Mouse (Mus musculus) MEL (cell line): ENCODE measurements around the gene U2af2. TPM values are rescaled to one million over a fixed set of nuclear protein-coding genes. Genes with fewer than 3 reads are reported as not detected.
"Not testable (repeated sequence)": the region's sequence is repeated elsewhere in the genome, so short reads cannot be mapped to it uniquely, and the experiment has no call there.

Experiments used
- DNase-seq: peaks from one replicate; pipeline ENCODE4 v3.0.0; 2011; ENCODE audit warnings: low read depth, low spot score
- H3K27ac ChIP-seq: 2 replicates; pipeline ENCODE4 v1.5.1; 2012; ENCODE audit warnings: low read depth, mild to moderate bottlenecking, control low read depth, low read length, moderate library complexity; ENCODE audit not compliant: control insufficient read depth
- H3K27me3 ChIP-seq, 2 experiments: fragments of 150-350 bp in 1 of 2; sonication (generic) in 1 of 2; 2 replicates each; pipeline ENCODE4 v1.6.1; 2012; ENCODE audit warnings: low read length in 2 of 2, mild to moderate bottlenecking in 2 of 2, improper control_type of control experiment in 1 of 2, moderate library complexity in 1 of 2; ENCODE audit not compliant: insufficient read depth in 2 of 2, control insufficient read depth in 1 of 2
- H3K36me3 ChIP-seq, 2 experiments: 2 replicates each; pipeline ENCODE4 v1.6.1; 2012 to 2014; ENCODE audit warnings: low read length in 2 of 2, improper control_type of control experiment in 1 of 2, inconsistent platforms in 1 of 2, mild to moderate bottlenecking in 1 of 2; ENCODE audit not compliant: insufficient read depth in 2 of 2, control insufficient read depth in 1 of 2
- H3K4me1 ChIP-seq, 2 experiments: fragments of 150-350 bp in 1 of 2; sonication (generic) in 1 of 2; 2 replicates each; pipeline ENCODE4 v1.6.1; 2012; ENCODE audit warnings: low read length in 2 of 2, improper control_type of control experiment in 1 of 2, mild to moderate bottlenecking in 1 of 2; ENCODE audit not compliant: insufficient read depth in 2 of 2, control insufficient read depth in 1 of 2
- H3K4me3 ChIP-seq, 2 experiments: fragments of 150-350 bp in 1 of 2; sonication (generic) in 1 of 2; 2 replicates each; pipeline ENCODE4 v1.5.1; 2012; ENCODE audit warnings: low read depth in 2 of 2, low read length in 2 of 2, mild to moderate bottlenecking in 2 of 2, moderate library complexity in 2 of 2, control low read depth in 1 of 2, improper control_type of control experiment in 1 of 2; ENCODE audit not compliant: control insufficient read depth in 1 of 2, insufficient read depth in 1 of 2
- H3K79me2 ChIP-seq: 2 replicates; pipeline ENCODE4 v1.6.1; 2012; ENCODE audit warnings: mild to moderate bottlenecking, low read length, moderate library complexity; ENCODE audit not compliant: control insufficient read depth, poor library complexity, insufficient read depth
- H3K9ac ChIP-seq: 2 replicates; pipeline ENCODE4 v1.6.1; 2012; ENCODE audit warnings: low read depth, mild to moderate bottlenecking, control low read depth, low read length, moderate library complexity; ENCODE audit not compliant: control insufficient read depth, poor library complexity, severe bottlenecking
- H3K9me3 ChIP-seq: fragments of 150-350 bp; sonication (generic); replicated peaks from 2 replicates; pipeline ENCODE4 v1.6.1; 2012; ENCODE audit warnings: mild to moderate bottlenecking, low read length, improper control_type of control experiment, moderate library complexity; ENCODE audit not compliant: insufficient read depth
- BHLHE40 ChIP-seq: IDR thresholded peaks from 2 replicates; pipeline ENCODE4 v1.6.1; 2012; ENCODE audit warnings: low read depth, mild to moderate bottlenecking, inconsistent platforms, low read length, improper control_type of control experiment, borderline replicate concordance
- CHD1 ChIP-seq: IDR thresholded peaks from 2 replicates; pipeline ENCODE4 v1.6.1; 2012; ENCODE audit warnings: low read depth, mild to moderate bottlenecking, inconsistent platforms, low read length, improper control_type of control experiment
- CTCF ChIP-seq, 3 experiments: IDR thresholded peaks in 2 of 3; conservative IDR thresholded peaks in 1 of 3; 2 replicates each; pipeline ENCODE4 v1.5.1; 2011 to 2012; ENCODE audit warnings: low read length in 3 of 3, low read depth in 2 of 3, mild to moderate bottlenecking in 2 of 3, improper control_type of control experiment in 1 of 3, inconsistent platforms in 1 of 3, mixed read lengths in 1 of 3, moderate library complexity in 1 of 3; ENCODE audit not compliant: control insufficient read depth in 1 of 3, insufficient read depth in 1 of 3, poor library complexity in 1 of 3, severe bottlenecking in 1 of 3
- E2F4 ChIP-seq: IDR thresholded peaks from 2 replicates; pipeline ENCODE4 v1.6.1; 2011; ENCODE audit warnings: low read depth, low read length, improper control_type of control experiment, borderline replicate concordance
- ELF1 ChIP-seq: IDR thresholded peaks from 2 replicates; pipeline ENCODE4 v1.6.1; 2014; ENCODE audit warnings: low read depth, mild to moderate bottlenecking, inconsistent platforms, low read length, improper control_type of control experiment, moderate library complexity
- EP300 ChIP-seq, 2 experiments: IDR thresholded peaks; 2 replicates each; pipeline ENCODE4 v1.6.1; 2011; ENCODE audit warnings: improper control_type of control experiment in 2 of 2, low read length in 2 of 2, low read depth in 1 of 2, mild to moderate bottlenecking in 1 of 2
- GATA1 ChIP-seq: IDR thresholded peaks from 2 replicates; pipeline ENCODE4 v1.6.1; 2011; ENCODE audit warnings: low read depth, low read length, improper control_type of control experiment
- HCFC1 ChIP-seq: IDR thresholded peaks from 2 replicates; pipeline ENCODE4 v1.6.1; 2012; ENCODE audit warnings: low read depth, mild to moderate bottlenecking, inconsistent platforms, low read length, improper control_type of control experiment, moderate library complexity
- KAT2A ChIP-seq: conservative IDR thresholded peaks from 2 replicates; pipeline ENCODE4 v1.6.1; 2012; ENCODE audit warnings: low read depth, low read length, improper control_type of control experiment, inconsistent platforms
- MAFK ChIP-seq: IDR thresholded peaks from 2 replicates; pipeline ENCODE4 v1.6.1; 2011; ENCODE audit warnings: low read depth, mild to moderate bottlenecking, low read length, improper control_type of control experiment, borderline replicate concordance
- MAX ChIP-seq: IDR thresholded peaks from 2 replicates; pipeline ENCODE4 v1.6.1; 2011; ENCODE audit warnings: low read length, improper control_type of control experiment
- MAZ ChIP-seq: IDR thresholded peaks from 2 replicates; pipeline ENCODE4 v1.6.1; 2012; ENCODE audit warnings: low read depth, mild to moderate bottlenecking, inconsistent platforms, low read length, improper control_type of control experiment
- MXI1 ChIP-seq: IDR thresholded peaks from 2 replicates; pipeline ENCODE4 v1.6.1; 2011; ENCODE audit warnings: mild to moderate bottlenecking, low read depth, low read length, improper control_type of control experiment
- MYC ChIP-seq: IDR thresholded peaks from 2 replicates; pipeline ENCODE4 v1.6.1; 2011; ENCODE audit warnings: low read depth, mild to moderate bottlenecking, low read length, improper control_type of control experiment, moderate library complexity
- NELFE ChIP-seq: IDR thresholded peaks from 2 replicates; pipeline ENCODE4 v1.6.1; 2011; ENCODE audit warnings: low read depth, low read length, improper control_type of control experiment
- POLR2A ChIP-seq, 2 experiments: IDR thresholded peaks; 2 replicates each; pipeline ENCODE4 v1.6.1; 2011 to 2012; ENCODE audit warnings: low read length in 2 of 2, mild to moderate bottlenecking in 2 of 2, control low read depth in 1 of 2, improper control_type of control experiment in 1 of 2, low read depth in 1 of 2, moderate library complexity in 1 of 2; ENCODE audit not compliant: control insufficient read depth in 1 of 2, insufficient read depth in 1 of 2, poor library complexity in 1 of 2
- POLR2AphosphoS2 ChIP-seq: IDR thresholded peaks from 2 replicates; pipeline ENCODE4 v1.6.1; 2011; ENCODE audit warnings: low read length, improper control_type of control experiment
- RAD21 ChIP-seq: IDR thresholded peaks from 2 replicates; pipeline ENCODE4 v1.6.1; 2011; ENCODE audit warnings: mild to moderate bottlenecking, low read depth, low read length, improper control_type of control experiment
- SIN3A ChIP-seq: IDR thresholded peaks from 2 replicates; pipeline ENCODE4 v1.6.1; 2012; ENCODE audit warnings: low read length, improper control_type of control experiment, inconsistent platforms
- SMC3 ChIP-seq: IDR thresholded peaks from 2 replicates; pipeline ENCODE4 v1.6.1; 2011; ENCODE audit warnings: low read depth, low read length, improper control_type of control experiment
- TBP ChIP-seq: IDR thresholded peaks from 2 replicates; pipeline ENCODE4 v1.8.0; 2011; ENCODE audit warnings: low read depth, low read length, improper control_type of control experiment
- UBTF ChIP-seq: IDR thresholded peaks from 2 replicates; pipeline ENCODE4 v1.6.1; 2012; ENCODE audit warnings: low read depth, mild to moderate bottlenecking, inconsistent platforms, low read length, improper control_type of control experiment, moderate library complexity, borderline replicate concordance; ENCODE audit not compliant: insufficient read depth
- USF1 ChIP-seq: IDR thresholded peaks from 2 replicates; pipeline ENCODE4 v1.6.1; 2014; ENCODE audit warnings: low read depth, mild to moderate bottlenecking, inconsistent platforms, low read length, improper control_type of control experiment, moderate library complexity
- ZC3H11A ChIP-seq: IDR thresholded peaks from 2 replicates; pipeline ENCODE4 v1.6.1; 2012; ENCODE audit warnings: low read depth, mild to moderate bottlenecking, inconsistent platforms, low read length, improper control_type of control experiment
- ZMIZ1 ChIP-seq: IDR thresholded peaks from 2 replicates; pipeline ENCODE4 v1.6.1; 2012; ENCODE audit warnings: low read depth, mild to moderate bottlenecking, inconsistent platforms, low read length, improper control_type of control experiment, moderate library complexity
- polyA plus RNA-seq, 2 experiments: library from polyadenylated mRNA; stranded (reverse) in 1 of 2; unstranded in 1 of 2; fragments of >175 nt in 1 of 2; fragments of >200 nt in 1 of 2; gene quantifications; 2 replicates each; pipeline versions ENCODE4 v1.2.1 to v1.2.4; 2012; ENCODE audit warnings: low replicate concordance in 2 of 2, low read depth in 1 of 2; ENCODE audit not compliant: insufficient read length in 2 of 2, insufficient read depth in 1 of 2, missing spikeins in 1 of 2
- total RNA-seq: library from RNA; depleted of rRNA; stranded (reverse); fragments of 300-350 nt; gene quantifications from 2 replicates; pipeline ENCODE4 v1.2.3, GENCODE M21; 2012

The U2af2 gene
- total and polyA plus RNA-seq, 3 experiments: 311 to 491 (median 477) TPM

DNA sequence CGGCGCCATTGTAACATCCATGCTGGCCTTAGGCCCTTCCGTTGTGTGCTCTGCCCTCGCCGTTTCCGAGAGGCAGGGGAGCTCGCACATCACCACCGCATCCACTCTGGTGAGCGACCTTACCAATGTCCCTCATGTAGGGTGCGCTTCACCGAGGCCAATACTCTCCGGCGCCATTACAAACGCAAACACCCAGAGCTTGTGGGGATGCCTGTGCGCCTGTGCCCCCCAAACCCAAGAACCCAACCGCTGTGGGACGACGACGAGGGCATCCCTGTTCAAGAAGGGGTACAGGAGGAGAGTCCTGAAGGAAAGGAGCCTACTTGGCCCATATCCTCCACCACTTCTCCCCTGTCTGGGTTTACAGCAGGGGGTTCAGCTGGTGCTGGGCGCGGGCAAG, 44.0 kb upstream of the U2af2 start:
- H3K4me3 ChIP-seq: no peak overlapping the region
- H3K79me2 ChIP-seq: peaks cover 23% of the 10 kb centered on the region
- H3K36me3 ChIP-seq: peaks cover 0 to 35% of the 10 kb centered on the region in 2 experiments; a peak in 3 of 4 replicates
- H3K9ac ChIP-seq: no peak overlapping the region
- no peaks in the 10 kb centered on the region for H3K27me3 ChIP-seq
- DNase-seq: no peak
- H3K9me3 ChIP-seq: no peaks in the 10 kb centered on the region
- H3K27ac ChIP-seq: no peak overlapping the region
- no peak for TF ChIP-seq ZC3H11A
- TF ChIP-seq USF1: no peak
- TF ChIP-seq GATA1: no peak
- TF ChIP-seq POLR2A (IDR thresholded peaks at IDR 0.05; ENCODE audit: control insufficient read depth in 1 of 2, insufficient read depth in 1 of 2, low read depth in 1 of 2, low read length in 2 of 2, poor library complexity in 1 of 2): no peak
- no peak for TF ChIP-seq MAX
- H3K4me1 ChIP-seq: peaks cover 7 to 32% of the 10 kb centered on the region in 2 experiments; a peak in 3 of 4 replicates

DNA sequence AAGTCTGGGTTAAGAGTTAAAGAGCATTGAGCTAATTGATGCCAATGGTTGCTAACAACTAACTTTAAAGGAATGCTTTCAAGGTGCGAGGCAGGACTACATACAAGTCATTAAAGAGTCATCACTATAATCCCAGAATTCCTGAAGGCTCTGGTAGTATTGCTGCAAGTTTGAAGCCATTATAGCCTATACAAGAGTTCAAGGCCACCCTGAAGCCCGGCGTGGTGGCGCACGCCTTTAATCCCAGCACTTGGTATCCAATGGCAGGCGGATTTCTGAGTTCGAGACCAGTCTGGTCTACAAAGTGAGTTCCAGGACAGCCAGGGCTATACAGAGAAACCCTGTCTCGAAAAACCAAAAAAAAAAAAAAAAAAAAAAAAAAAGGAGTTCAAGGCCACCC, 42.4 kb upstream of the U2af2 start:
- Histone ChIP-seq H3K9ac (peak overlapping the region; percentile 98), H3K4me1 (peaks cover 7 to 35% of the 10 kb centered on the region in 2 experiments; a peak in 3 of 4 replicates), H3K4me3 (peak overlapping the region; percentile 18 to 93), H3K79me2 (peaks cover 23% of the 10 kb centered on the region), H3K36me3 (peaks cover 0 to 36% of the 10 kb centered on the region in 2 experiments; a peak in 3 of 4 replicates), H3K27ac (peak overlapping the region; percentile 96)
- not testable (repeated sequence) for H3K27me3 ChIP-seq, H3K9me3 ChIP-seq
- peak; percentile 47 for DNase-seq

DNA sequence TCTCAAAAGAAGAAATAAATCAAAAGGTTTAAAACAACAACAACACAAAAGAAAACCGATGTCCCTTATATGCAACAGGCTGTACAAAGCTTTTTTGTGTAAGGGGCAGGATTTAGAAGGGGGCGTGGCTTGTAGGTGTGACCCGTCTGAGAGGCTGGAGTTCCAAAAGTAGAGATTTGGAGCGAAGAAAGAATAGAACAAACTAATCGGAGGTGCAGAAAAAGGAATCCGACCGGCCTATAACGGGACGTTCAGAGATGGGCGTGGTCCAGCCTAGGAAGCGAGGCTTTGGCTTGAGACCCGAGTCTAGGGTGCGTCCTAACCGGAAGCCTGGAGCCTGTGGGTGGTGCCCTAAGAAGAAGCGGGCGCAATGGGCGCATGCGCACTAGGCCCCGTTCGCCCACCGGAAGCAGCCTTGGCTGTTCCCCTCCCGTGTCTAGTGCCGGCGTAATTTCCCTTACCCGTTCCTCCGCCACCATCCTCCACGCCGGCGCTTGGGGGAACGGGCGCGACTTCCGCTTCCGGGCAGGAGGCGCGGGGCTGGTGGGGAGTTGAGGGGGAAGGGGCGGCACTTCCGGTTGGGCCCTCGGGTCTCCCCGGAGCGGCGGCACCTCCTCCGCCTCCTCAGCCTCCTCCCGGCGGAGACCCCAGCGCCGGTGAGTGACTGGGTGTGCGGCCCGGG, 41.8 kb upstream of the U2af2 start, which contains the start of the genes Zfp865 and Ccdc106:
Gene Zfp865 (plus strand): TSS at position 377 of the 682 bp plus-strand sequence.
Gene Ccdc106 (plus strand): TSS at position 554 of the 682 bp plus-strand sequence.
- H3K36me3 ChIP-seq: peaks cover 0 to 36% of the 10 kb centered on the region in 2 experiments; a peak in 3 of 4 replicates
- H3K4me1 ChIP-seq: peaks cover 7 to 35% of the 10 kb centered on the region in 2 experiments; a peak in 3 of 4 replicates
- H3K4me3 ChIP-seq: peak within 1 kb of the TSS; percentile 92 to 93
- H3K79me2 ChIP-seq: peaks cover 23% of the 10 kb centered on the region
- peak within 1 kb of the TSS; percentile 98 for H3K9ac ChIP-seq
- peak within 1 kb of the TSS; percentile 96 for H3K27ac ChIP-seq
- peak; percentile 99 for DNase-seq
- H3K9me3 ChIP-seq: no peaks in the 10 kb centered on the region
- H3K27me3 ChIP-seq: no peaks in the 10 kb centered on the region
- TF ChIP-seq ELF1 (peak; percentile 95), CHD1 (no peak), MAFK (no peak), NELFE (peak; percentile 51), UBTF (no peak), E2F4 (peak; percentile 36; the same call in 1 of the 2 replicates), KAT2A (peak; percentile 64), MYC (peak; percentile 52; the same call in 1 of the 2 replicates), TBP (peak; percentile 71; the same call in 1 of the 2 replicates), GATA1 (no peak), SIN3A (peak; percentile 74), RAD21 (no peak), ZMIZ1 (no peak; the same call in 1 of the 2 replicates), CTCF (IDR thresholded peaks at IDR 0.05 in 2 of 3, conservative IDR thresholded peaks at IDR 0.05 in 1 of 3; ENCODE audit: control insufficient read depth in 1 of 3, insufficient read depth in 1 of 3, low read depth in 2 of 3, low read length in 3 of 3, poor library complexity in 1 of 3, severe bottlenecking in 1 of 3) (no peak), MXI1 (peak; percentile 64), SMC3 (no peak), EP300 (IDR thresholded peaks at IDR 0.05; ENCODE audit: low read depth in 1 of 2, low read length in 2 of 2) (0 out of 4 replicates have a peak, but pooled peaks of 1 of the 2 experiments have one; percentile 38), POLR2AphosphoS2 (peak; percentile 77; the same call in 1 of the 2 replicates), HCFC1 (peak; percentile 88), BHLHE40 (0 out of 2 replicates have a peak, but pooled peaks have one; percentile 24), MAZ (peak; percentile 79; the same call in 1 of the 2 replicates)
